Mouse (Mus musculus) gastrocnemius, postnatal 36 days (tissue): ENCODE measurements around the gene Plekhh2. TPM values are rescaled to one million over a fixed set of nuclear protein-coding genes. Genes with fewer than 3 reads are reported as not detected.

ENCODE experiments used
- DNase-seq, 2 experiments: peaks; one replicate each; pipeline ENCODE4 v3.0.0; 2022
- intact Hi-C: fragments of 180-260 bp; cut with DNase I; formaldehyde crosslinking; loops from one replicate; pipeline ENCODE4 v1.15.1; 2025
- total RNA-seq, 2 experiments: library from RNA; stranded (reverse); gene quantifications; 2 replicates each; pipeline ENCODE4 v1.2.3; 2021

Plekhh2 gene
- total RNA-seq, 2 experiments from 2014 or later, result 1.5 to 1.6 TPM

DNA sequence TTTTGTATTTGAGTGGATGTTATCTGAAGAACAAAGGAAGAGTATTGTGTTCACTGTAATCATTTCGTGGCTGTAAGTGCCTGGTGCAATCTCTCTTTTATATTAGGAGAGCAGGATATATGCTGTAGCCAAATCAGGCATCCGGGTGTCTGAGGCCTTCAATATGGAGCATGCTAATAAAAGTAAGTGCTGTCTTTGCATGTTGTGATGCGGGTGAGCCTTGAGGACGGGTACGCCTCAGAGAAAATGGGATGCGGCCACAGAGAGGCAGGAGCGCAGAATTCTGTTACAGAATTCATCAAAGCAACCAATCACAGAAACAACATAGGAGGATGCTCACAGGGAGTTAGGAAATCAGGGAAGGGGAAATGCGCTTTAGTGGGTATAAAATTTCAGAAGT is 58.1 kb downstream of the Plekhh2 start:
- no peak for DNase-seq
- intact Hi-C loops, result no loop called here

DNA sequence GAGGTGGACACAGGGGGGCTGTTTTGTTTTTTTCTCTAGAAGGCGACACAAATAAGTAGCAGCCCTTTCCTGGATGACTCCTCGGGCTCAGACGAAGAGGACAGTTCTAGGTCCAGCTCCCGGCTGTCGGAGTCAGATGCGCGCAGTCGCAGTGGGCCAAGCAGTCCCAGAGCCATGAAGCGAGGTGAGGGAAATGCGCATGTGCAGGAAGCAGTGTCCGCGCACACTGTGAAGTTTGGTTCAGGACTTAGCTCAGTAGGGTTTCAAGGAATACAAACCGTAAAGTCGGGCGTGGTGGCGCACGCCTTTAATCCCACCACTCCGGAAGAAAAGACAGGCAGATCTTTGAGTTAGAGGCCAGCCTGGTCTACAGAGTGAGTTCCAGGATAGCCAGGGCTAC is 59.9 kb downstream of the Plekhh2 start:
- intact Hi-C loops, result no loop called here
- no peak for DNase-seq

- no peak for DNase-seq
- intact Hi-C loops, result no loop called here
These were observed 61.6 kb downstream of the Plekhh2 start for GRCm38 (mm10) chr17:84573305-84573704.

GRCm38 (mm10) chr17:84573940-84574339 is 62.2 kb downstream of the Plekhh2 start:
- intact Hi-C loops, result no loop called here
- no peak for DNase-seq

- DNase-seq, result no peak
- intact Hi-C loops, result no loop called here
These were observed 63.4 kb downstream of the Plekhh2 start for GRCm38 (mm10) chr17:84575108-84575507.

GRCm38 (mm10) chr17:84576621-84577293 is 65.1 kb downstream of the Plekhh2 start:
- DNase-seq, result no peak
- intact Hi-C loops, result no loop called here

DNA sequence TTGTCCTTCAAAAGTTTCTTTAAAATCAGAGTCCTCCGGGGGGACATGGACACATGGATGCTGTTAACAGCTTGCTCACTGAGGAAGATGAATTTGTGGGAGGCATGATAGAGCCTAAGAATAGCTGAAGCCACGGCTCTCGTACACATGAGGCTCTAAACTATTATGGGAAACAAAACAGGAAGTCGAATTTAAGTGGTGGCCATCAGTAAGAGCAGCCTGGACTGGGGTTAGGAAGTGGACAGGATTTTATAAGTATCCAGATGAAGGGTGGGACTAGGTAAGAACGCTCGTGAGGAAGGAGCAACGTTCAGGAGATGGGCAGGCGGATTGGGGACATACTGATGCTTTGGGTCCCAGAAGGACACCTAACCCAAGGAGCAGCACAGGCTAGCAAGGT is 67.6 kb downstream of the Plekhh2 start:
- intact Hi-C loops, result no loop called here
- DNase-seq, result no peak

DNA sequence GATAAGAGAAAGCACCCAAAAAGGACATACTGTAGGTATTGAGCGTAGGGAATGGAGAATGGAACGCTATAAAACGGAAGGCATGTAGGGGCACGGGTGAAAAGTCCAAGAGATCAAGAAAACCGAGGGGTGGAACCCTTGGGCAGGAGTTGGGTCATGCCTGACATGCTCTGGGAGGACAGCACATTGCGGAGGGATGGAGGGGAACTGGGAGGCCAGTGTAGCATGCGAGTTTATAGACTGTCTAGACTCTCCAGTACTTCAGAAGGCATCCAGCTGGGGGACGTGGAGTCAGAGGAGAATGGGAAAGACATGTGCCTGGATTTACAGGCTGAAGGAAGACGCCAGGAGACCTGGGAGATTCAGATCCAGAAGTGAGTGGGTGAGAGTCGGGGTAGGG is 68.1 kb downstream of the Plekhh2 start:
- intact Hi-C loops, result no loop called here
- no peak for DNase-seq

DNA sequence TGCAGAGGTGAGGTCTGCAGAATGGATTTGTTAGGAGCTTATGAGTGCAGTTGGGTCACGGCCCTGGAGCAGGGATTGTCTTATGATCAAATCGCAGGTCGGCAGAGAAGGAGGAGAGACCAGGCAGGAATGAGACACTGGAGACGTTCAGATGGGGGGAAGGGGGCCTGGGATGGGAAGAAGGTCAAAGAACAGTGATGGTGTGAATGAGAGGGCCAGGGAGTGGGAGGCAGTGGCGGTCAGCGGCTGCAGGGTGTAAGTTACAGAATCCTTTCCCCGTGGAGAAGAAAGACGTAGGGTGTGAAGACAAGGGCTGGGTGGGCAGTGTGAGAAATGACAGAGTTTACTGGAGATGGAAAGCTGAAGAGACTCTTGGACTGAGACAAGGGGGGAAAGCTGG is 69.1 kb downstream of the Plekhh2 start:
- DNase-seq, result no peak
- intact Hi-C loops, result no loop called here

DNA sequence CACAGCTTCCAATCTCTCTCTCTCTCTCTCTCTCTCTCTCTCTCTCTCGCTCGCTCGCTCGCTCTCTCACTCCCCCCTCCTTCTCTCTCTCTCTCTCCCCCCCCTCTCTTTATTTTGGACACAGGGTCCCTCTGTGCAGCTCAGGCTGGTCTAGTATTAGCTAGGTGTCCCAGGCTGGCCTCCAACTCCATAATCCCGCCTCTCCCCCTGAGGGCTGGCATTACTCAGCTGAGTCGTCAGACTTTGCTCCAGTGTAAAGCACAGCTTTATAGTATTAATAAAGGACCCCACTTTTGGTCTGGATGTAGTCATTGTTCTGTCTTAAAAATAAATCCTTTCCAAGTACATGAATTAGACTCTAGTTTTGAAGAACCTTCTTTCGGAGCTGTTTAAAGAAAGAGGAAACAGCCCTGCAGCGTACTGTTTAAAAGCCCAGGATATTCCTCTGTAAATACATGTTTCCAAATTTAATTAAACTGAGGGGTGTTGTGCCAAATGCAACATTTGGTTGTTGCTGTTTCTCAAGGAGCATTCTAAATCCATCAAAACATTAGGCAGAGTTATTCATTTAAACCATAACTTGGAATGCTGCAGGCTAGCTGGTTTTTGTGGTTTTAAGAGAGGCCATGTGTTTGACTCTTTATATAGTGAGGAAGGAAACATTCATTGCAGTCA is 70.2 kb downstream of the Plekhh2 start:
- intact Hi-C loops, result no loop called here

DNA sequence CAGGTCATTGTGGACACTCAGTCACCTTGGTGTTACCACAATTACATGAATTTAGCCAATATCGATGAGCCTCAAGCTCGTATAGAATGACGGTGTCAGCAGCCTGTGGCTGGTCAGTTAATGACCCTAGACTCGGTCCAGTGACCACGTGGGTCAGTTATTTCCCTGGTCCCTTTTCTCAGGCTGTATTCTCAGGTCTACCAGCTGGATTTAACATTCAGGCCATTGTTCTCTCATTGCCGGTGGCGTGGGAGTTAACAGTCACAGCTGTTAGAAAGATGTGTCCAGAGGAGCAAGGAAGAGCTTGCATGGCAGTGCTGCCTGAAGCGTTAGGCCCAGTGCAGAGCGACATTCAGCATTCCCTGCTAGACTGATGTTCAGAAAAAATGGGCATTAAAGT is 72.4 kb downstream of the Plekhh2 start:
- intact Hi-C loops, result no loop called here
- no peak for DNase-seq

More for the DNA sequence above, 70.2 kb downstream of the Plekhh2 start:
- DNase-seq, result no peak

- intact Hi-C loops, result no loop called here
These were observed 73.4 kb downstream of the Plekhh2 start for GRCm38 (mm10) chr17:84585104-84585503.

DNA sequence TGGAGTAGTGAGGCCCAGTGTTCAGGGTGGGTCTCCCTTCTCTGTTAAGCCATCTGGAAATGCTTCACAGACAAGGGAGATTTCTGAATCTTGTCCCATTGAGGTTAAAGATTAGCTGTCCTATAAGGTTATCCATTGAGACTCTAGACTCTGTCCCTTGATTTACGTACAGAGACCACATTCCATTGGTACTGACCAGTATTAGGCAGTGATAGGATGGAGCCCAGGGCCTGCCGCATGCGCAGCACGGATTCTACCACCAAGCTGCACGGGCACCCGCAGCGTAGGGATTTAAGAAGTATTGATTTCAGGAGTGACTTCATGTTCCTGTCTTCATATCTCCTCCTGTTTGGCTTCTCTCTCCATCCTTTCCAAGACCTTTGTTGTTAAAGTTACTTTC is 78.4 kb downstream of the Plekhh2 start:
- intact Hi-C loops, result no loop called here
- no peak for DNase-seq

More at GRCm38 (mm10) chr17:84585104-84585503, 73.4 kb downstream of the Plekhh2 start:
- DNase-seq, result peak in 1 of 2 experiments; percentile 46

GRCm38 (mm10) chr17:84591431-84592150 is 79.9 kb downstream of the Plekhh2 start:
- no peak for DNase-seq
- intact Hi-C loops, result no loop called here

DNA sequence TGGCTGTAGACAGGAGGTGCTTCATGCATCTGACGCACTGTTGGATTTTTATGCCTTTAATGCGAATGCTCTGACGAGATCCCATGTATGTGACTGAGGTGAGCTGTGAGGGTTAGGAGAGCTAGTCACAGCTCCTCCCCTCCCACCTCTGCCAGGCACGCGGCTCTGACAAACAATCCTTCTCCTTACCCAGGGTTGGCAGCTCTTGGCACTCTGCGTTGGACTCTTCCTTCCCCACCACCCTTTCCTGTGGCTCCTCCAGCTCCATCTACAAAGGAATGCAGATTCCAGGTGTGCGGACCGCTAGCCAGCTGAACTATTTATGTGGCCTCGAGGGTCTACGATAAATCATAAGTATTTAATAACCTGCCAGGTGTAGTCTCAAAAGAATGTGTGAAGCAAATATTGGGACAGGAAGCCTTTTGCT is 84.3 kb downstream of the Plekhh2 start:
- intact Hi-C loops, result no loop called here
- no peak for DNase-seq

DNA sequence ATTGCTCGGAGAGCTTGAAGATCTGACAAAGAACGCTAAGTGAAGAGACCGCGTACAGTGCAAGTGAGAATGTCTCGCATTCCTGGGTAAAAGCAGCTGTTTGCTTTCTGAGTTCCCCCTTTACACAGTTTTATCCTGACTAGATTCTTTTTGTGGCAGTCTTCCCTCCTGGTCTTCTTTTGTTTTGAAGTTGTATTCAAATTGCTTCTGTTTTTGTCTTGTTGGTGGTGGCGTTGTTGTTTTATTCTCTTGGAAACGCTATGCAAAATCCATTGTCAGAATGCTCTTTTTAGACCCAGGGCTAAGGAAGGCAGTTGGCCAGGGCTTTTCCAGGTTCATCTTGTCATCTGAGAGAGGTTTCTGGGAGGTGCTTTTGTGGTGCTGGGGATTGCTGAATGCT is 84.8 kb downstream of the Plekhh2 start:
- DNase-seq, result no peak
- intact Hi-C loops, result no loop called here

DNA sequence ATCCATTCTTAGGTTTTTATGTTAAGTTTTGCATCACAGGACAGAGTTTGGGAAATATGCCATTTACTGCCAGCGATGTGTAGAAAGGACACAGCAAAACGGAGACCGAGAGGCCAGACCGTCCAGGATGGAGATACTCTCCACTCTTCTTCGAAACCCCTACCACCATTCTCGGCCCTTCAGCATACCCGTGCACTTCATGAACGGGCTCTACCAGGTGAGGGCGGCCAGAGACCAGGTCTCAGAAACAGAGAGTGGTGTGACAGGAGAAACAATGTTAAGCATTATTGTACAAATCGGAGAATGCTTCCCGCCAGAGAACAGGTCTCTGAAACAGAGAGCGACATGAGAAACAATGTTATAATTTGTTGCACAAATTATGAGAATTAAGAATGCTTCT is 86.2 kb downstream of the Plekhh2 start:
- intact Hi-C loops, result no loop called here
- no peak for DNase-seq

DNA sequence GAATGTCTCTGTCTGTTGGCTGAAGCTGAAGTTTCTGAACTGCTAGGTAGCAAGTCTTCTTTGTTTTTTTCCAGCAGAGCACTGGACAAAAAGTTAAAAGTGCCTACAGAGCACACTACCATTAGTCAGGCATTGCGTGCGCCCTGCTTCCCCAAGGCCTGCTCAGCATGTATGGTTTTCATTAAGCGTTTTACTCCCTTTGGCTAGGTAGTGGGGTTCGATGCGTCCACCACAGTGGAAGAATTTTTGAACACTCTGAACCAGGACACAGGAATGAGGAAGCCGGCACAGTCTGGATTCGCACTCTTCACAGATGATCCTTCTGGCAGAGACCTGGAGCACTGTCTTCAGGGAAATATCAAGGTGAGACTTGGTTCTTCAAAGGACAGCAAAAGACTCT is 87.2 kb downstream of the Plekhh2 start:
- intact Hi-C loops, result no loop called here
- no peak for DNase-seq

- intact Hi-C loops, result no loop called here
- DNase-seq, result no peak
These were observed 88.6 kb downstream of the Plekhh2 start for GRCm38 (mm10) chr17:84600051-84600983.

DNA sequence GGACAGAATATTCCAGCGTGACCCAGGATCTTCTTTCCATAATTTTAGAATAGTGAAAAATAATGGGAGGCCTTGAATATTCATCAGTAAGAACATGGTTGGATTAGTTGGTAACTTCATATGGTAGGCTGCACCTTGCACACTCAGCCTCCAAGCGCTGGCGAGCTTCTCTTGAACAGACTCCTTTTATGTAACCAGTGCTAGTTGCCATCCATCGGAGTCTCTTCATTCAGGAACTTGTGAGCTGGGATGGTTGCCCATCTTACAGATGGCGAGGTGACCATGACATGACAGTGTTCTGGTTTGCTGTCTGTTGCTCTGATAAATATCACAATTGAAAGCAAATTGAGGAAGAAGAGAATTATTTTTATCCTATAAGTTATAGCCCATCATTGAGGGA is 90.1 kb downstream of the Plekhh2 start:
- DNase-seq, result no peak
- intact Hi-C loops, result no loop called here

DNA sequence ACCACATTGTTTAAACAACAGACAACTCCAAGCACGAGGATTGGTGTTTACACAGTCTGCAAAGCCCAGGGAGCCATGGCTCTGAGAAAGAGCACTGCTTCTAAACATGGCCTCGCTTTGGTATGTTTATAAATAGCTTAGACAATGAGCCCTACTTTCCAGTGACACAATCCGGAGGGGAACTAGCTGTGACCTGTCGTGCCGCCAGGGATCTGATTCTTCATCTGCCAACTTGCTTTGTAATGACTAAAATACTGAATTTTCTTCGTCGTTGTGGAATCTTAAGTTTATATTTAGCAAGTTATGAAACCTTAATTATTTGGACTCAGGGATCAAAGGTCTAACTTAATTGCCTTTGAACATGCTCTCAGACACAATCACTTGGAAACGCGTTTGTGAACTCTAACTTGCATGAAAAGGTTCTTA is 91.5 kb downstream of the Plekhh2 start:
- intact Hi-C loops, result no loop called here
- no peak for DNase-seq
